Mouse (Mus musculus) heart, postnatal 0 days (tissue): ENCODE measurements around the gene Atp6v0c. TPM values are rescaled to one million over a fixed set of nuclear protein-coding genes. Genes with fewer than 3 reads are reported as not detected.
A peak's percentile ranks its signal among the peaks of the same experiment; 100 is the strongest.

Experiments
- ATAC-seq: fragments of 200-750 bp; cut with Nextera tagmentation; 2 replicates; pipeline ENCODE4 v1.8.0; 2017; ENCODE audit warnings: low read depth, moderate number of reproducible peaks, moderate library complexity; ENCODE audit not compliant: insufficient read depth
- DNase-seq: peaks from one replicate; pipeline ENCODE4 v3.0.0-alpha.2; 2016; ENCODE audit warnings: low spot score
- H3K27ac ChIP-seq: fragments of 300-500 bp; sonication (generic); 2 replicates; pipeline ENCODE4 v1.5.1; 2014; ENCODE audit warnings: low read depth, mild to moderate bottlenecking
- H3K27me3 ChIP-seq: fragments of 300-500 bp; sonication (generic); 2 replicates; pipeline ENCODE4 v1.6.1; 2014; ENCODE audit warnings: low read length, mixed read lengths; ENCODE audit not compliant: control insufficient read depth, insufficient read depth
- H3K36me3 ChIP-seq: fragments of 300-500 bp; sonication (generic); replicated peaks from 2 replicates; pipeline ENCODE4 v1.6.1; 2014; ENCODE audit warnings: low read length, mixed read lengths; ENCODE audit not compliant: control insufficient read depth, insufficient read depth
- H3K4me1 ChIP-seq: fragments of 300-500 bp; sonication (generic); 2 replicates; pipeline ENCODE4 v1.6.1; 2014; ENCODE audit warnings: antibody characterized with exemption; ENCODE audit not compliant: control insufficient read depth, insufficient read depth
- H3K4me2 ChIP-seq: fragments of 300-500 bp; sonication (generic); 2 replicates; pipeline ENCODE4 v1.6.1; 2014; ENCODE audit warnings: low read depth, mild to moderate bottlenecking, low read length, moderate library complexity
- H3K4me3 ChIP-seq: fragments of 300-500 bp; sonication (generic); 2 replicates; pipeline ENCODE4 v1.5.1; 2014; ENCODE audit warnings: low read depth, low read length
- H3K9ac ChIP-seq: fragments of 300-500 bp; sonication (generic); replicated peaks from 2 replicates; pipeline ENCODE4 v1.6.1; 2014; ENCODE audit warnings: low read depth, low read length, mixed read lengths
- H3K9me3 ChIP-seq: fragments of 300-500 bp; sonication (generic); replicated peaks from 2 replicates; pipeline ENCODE4 v1.6.1; 2016; ENCODE audit warnings: low read length; ENCODE audit not compliant: control insufficient read depth
- CTCF ChIP-seq: IDR thresholded peaks from 2 replicates; pipeline ENCODE4 v1.5.1; 2016; ENCODE audit warnings: antibody characterized with exemption, control low read depth, low read depth
- EP300 ChIP-seq: IDR thresholded peaks from 2 replicates; pipeline ENCODE4 v1.6.1; 2016; ENCODE audit warnings: antibody characterized with exemption, low read depth
- WGBS: fragments of 180-500 bp; shearing (Covaris S2); extraction: QIAGEN DNeasy Blood & Tissue Kit; methylation state at CpG from one replicate; pipeline ENCODE4 v1.1.7; 2014; 5-methylcytosine and 5-hydroxymethylcytosine counted together
- polyA plus RNA-seq: library from polyadenylated mRNA; unstranded; fragments of >200 nt; fragmentation: Nextera tagmentation; extraction: Ambion mirVana; gene quantifications from 2 replicates; pipeline ENCODE4 v1.2.1, GENCODE M21; 2015
- total RNA-seq: library from RNA; depleted of rRNA; stranded (reverse); fragments of >200 nt; gene quantifications from 2 replicates; pipeline ENCODE4 v1.2.3, GENCODE M21; 2014; ENCODE audit warnings: low replicate concordance; rRNA removed

Gene Atp6v0c
- 238 and 355 TPM in 2 replicates for total RNA-seq
- polyA plus RNA-seq: 552 and 570 TPM in 2 replicates

DNA sequence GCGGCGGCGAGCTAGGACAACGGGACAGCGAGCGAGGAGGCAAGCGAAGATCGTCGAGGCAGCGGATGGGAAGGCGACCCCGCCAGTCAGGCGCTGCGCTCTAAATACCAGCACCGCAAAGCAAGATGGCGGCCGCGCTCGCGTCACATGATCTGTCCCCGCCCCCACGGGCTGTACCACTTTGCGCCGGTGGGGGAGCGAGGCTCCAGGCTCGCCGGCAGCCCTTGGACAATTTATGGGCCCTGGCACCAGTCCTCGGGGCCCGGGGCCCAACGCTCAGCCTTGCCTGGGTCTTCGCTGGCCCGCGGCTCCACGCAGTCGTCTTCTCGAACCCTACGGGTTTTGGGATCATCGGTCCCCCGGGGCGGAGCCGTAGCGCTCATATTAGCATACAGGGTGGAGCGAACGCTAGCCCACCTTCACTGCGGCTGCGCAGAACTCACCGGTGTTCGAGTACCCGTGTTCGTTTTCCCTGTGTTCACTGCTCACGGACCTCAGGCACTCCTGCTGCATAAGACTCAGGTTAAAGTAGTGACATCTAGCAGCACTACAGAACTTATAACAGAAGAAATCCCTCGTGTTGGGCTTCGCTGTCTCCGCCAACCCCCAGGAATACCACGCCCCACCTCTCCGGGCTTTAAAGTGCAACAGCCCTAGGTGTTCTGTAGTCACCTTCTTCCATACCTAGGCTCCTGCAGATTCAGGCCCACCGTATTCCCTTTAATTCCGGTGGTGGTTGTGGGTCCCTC lies at the start of gene Atp6v0c:
TSS of gene Atp6v0c (minus strand) at position 386 of the 749 bp plus-strand sequence.
- WGBS: under 1% methylated on average over 56 of the region's 58 CpGs
- ATAC-seq (peak; percentile 89), DNase-seq (peak; percentile 94)
- Histone ChIP-seq H3K27ac (peak within 1 kb of the TSS; percentile 96), H3K9me3 (no peaks in the 10 kb centered on the region), H3K4me3 (peak within 1 kb of the TSS; percentile 75), H3K4me2 (peak within 1 kb of the TSS; percentile 86), H3K27me3 (no peaks in the 10 kb centered on the region), H3K36me3 (peaks cover 15% of the 10 kb centered on the region), H3K9ac (peak within 1 kb of the TSS; percentile 86), H3K4me1 (peaks cover 18% of the 10 kb centered on the region)
- TF ChIP-seq EP300 (peak; percentile 76), CTCF (no peak)

DNA sequence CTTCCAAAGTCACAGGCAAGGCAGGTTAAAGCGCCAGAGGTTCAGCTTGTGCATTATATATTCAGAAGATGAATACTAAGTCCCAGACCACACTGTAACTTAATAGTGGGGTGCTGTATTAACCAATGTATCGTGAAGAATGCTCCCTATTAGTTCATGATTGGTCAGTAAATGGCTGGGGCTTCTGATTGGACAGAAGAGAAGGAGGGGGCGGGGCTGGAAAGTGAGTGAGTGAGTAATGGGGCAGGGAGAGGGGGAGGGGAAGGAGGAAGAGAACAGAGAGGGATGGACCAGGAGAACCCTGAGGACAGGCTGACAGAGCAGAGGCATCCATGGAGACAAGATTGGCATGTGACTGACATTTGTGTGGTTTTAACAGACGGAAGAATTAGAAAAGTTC lies 47.3 kb upstream of the Atp6v0c start:
- Histone ChIP-seq H3K4me1 (peaks cover 13% of the 10 kb centered on the region), H3K4me2 (no peak overlapping the region), H3K36me3 (peaks cover 10% of the 10 kb centered on the region; the same call in 1 of the 2 replicates), H3K4me3 (no peak overlapping the region), H3K9me3 (no peaks in the 10 kb centered on the region), H3K9ac (no peak overlapping the region), H3K27ac (no peak overlapping the region), H3K27me3 (no peaks in the 10 kb centered on the region)
- DNase-seq (no peak), ATAC-seq (no peak)
- 68% methylated on average over 4 of the region's 4 CpGs for WGBS
- TF ChIP-seq EP300: no peak
- TF ChIP-seq CTCF: no peak

DNA sequence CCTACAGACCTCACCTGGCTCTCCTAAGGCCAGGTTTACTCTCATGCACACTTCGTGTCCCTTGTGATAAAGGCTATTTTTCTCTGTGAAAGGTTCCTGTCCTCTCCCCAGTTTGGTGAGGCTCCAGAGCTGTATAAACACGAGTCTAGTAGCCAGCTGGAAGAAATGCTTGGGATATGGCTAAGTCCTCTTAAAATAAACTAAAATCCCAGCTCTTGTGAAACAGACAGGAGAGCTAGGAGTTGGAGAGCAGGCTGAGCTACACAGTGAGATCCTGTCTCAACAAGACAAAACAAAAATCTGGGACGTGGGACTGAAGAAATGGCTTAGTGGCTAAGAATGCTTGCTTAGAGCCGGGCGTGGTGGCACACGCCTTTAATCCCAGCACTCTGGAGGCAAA lies 43.7 kb upstream of the Atp6v0c start:
- no peak overlapping the region for H3K4me3 ChIP-seq
- no peak for DNase-seq
- peaks cover 13% of the 10 kb centered on the region for H3K4me1 ChIP-seq
- no peak overlapping the region for H3K4me2 ChIP-seq
- H3K27me3 ChIP-seq: peaks cover 24% of the 10 kb centered on the region
- WGBS: 73% methylated on average over 6 of the region's 6 CpGs
- H3K36me3 ChIP-seq: peaks cover 10% of the 10 kb centered on the region; the same call in 1 of the 2 replicates
- no peak overlapping the region for H3K9ac ChIP-seq
- H3K9me3 ChIP-seq: no peaks in the 10 kb centered on the region
- ATAC-seq: no peak
- TF ChIP-seq CTCF: no peak
- TF ChIP-seq EP300: no peak
- H3K27ac ChIP-seq: no peak overlapping the region

DNA sequence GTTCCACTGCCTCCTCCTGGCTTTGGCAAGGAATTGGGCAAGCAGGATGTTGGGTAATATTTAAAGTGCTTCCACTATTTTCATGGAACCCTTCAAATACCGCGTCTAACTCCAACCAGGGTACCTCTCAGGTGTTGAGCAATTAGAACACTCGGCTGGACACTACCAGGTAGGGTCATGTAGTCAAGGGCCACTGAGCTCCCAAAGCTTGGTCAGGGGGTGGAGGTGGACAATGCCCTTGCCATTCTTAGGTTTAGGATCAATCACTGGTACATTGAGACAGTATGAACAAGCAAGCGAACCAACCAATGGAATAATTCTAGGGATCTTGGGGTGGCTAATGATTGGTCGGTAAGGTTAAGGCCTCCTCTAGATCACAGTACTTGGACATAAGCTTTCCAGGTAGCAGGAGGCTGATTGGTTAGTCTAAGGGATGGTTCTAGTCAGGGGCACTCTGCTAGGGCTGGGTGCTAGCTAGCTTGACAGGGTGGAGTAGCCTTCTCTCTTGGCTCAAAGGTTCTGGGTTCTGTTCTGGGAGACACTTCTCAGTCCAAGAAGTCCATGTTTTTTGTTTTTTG lies 43.0 kb upstream of the Atp6v0c start:
- Histone ChIP-seq H3K27me3 (peaks cover 31% of the 10 kb centered on the region), H3K36me3 (peaks cover 6% of the 10 kb centered on the region; the same call in 1 of the 2 replicates), H3K4me3 (no peak overlapping the region), H3K4me2 (peak overlapping the region; percentile 65; the same call in 1 of the 2 replicates), H3K9ac (no peak overlapping the region), H3K27ac (no peak overlapping the region), H3K4me1 (peaks cover 13% of the 10 kb centered on the region), H3K9me3 (no peaks in the 10 kb centered on the region)
- no peak for DNase-seq
- no peak for ATAC-seq
- WGBS: 29% methylated on average over 5 of the region's 5 CpGs
- TF ChIP-seq EP300 (no peak), CTCF (no peak)

DNA sequence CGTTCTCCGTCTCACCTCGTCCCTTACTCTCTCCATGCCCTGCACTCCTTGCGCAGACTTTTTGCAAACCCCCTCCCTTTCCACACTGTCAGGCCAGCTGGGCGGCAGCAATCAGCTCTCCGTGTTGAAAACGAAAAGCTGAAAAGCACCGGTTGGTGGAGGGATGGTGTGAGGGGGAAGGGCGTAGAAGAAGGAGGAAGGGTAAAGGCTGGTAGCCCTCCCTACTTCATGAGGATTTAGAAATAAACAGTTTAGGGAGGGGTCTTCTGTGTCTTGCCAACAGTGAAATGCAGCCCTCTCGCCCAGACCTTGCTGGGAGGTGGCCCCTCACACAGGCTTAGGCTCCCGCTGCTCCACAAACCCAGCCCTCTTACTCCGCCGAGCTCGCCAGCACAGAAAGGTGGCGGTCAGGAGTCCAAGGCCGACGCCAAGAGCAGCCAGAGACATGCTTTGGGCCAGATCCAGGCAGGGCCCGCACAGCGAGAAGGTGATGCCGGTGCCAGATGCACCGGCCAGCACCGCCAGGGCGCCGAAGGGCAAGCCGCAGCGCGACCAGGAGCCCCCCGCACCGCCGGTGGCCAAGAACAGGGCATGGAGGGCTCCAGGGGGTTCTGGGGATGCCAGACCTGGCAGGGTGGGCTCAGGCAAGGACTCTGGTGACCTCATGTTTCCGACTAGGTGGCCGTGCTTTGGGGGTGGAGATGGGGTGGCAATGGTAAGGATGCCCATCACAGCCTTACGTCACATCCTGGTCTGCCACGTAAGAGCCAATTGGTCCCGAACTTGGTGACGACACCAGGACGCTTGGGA lies 42.3 kb upstream of the Atp6v0c start:
- Histone ChIP-seq H3K9ac (peak overlapping the region; percentile 55), H3K4me3 (peak overlapping the region; percentile 36), H3K27me3 (peaks cover 38% of the 10 kb centered on the region), H3K36me3 (peaks cover 5% of the 10 kb centered on the region; the same call in 1 of the 2 replicates), H3K4me2 (peak overlapping the region; percentile 65), H3K9me3 (no peaks in the 10 kb centered on the region), H3K4me1 (peaks cover 13% of the 10 kb centered on the region), H3K27ac (no peak overlapping the region)
- no peak for TF ChIP-seq EP300
- TF ChIP-seq CTCF: no peak
- ATAC-seq (no peak), DNase-seq (no peak)
- WGBS: 5% methylated on average over 37 of the region's 37 CpGs
